Mouse (Mus musculus): ENCODE measurements around the gene Ramp2. TPM values are rescaled to one million over a fixed set of nuclear protein-coding genes. Genes with fewer than 3 reads are reported as not detected.

Gene Ramp2
- polyA plus RNA-seq, 1 experiment from 2014 or later: 276 TPM

GRCm38 (mm10) chr11:101220853-101221252 is 25.0 kb upstream of the Ramp2 start:
- Histone ChIP-seq H3K27me3 (ENCODE audit: insufficient read depth, low read length) (no peaks in the 10 kb centered on the region), H3K4me1 (ENCODE audit: insufficient read depth) (peaks cover 2% of the 10 kb centered on the region; the same call in 1 of the 2 replicates), H3K4me3 (ENCODE audit: low read depth, low read length) (no peak overlapping the region), H3K9ac (no peak overlapping the region), H3K4me2 (no peak overlapping the region), H3K9me3 (ENCODE audit: low read depth, low read length) (no peaks in the 10 kb centered on the region), H3K27ac (ENCODE audit: low read depth) (no peak overlapping the region), H3K36me3 (ENCODE audit: insufficient read depth) (peaks cover 18% of the 10 kb centered on the region)
- TF ChIP-seq CTCF (IDR thresholded peaks at IDR 0.05; ENCODE audit: low read depth): no peak
- DNase-seq (no peak), ATAC-seq (ENCODE audit: insufficient read depth) (no peak)
- 28% methylated on average over 2 of the region's 2 CpGs for WGBS

DNA sequence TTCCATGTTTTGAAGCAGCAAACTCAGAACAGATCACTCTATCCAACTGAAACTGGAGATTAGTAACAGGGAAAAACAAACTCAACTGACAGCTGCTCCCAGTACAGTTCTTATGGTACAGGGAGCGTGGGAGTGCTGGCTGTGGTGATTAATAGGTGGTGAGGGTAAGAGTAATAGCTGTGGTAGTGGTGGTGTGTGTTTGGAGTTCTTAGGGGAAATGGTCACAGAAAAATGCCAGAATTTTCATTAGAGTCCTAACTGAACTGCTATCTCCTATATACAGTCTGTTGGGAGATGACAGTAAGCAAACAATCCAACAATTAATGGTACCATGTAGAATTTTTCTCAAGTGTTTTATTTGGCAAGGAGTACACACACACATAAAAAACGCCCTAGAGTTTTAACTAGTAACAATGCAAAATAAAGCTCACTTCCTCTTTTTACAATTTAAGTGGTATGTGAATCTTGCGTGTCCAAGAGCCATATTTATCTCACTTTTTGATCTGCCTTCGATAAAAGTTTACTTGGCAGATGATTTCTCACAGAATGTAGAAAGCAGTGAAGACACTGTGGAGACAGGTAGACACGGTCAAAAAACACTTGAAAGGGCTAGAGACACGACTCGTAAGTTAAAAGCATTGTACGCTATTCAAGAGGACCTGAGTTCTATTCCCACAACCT is 24.4 kb upstream of the Ramp2 start:
- Histone ChIP-seq H3K27ac (ENCODE audit: low read depth) (no peak overlapping the region), H3K36me3 (ENCODE audit: insufficient read depth) (peaks cover 14% of the 10 kb centered on the region; the same call in 1 of the 2 replicates), H3K4me2 (no peak overlapping the region), H3K4me3 (ENCODE audit: low read depth, low read length) (no peak overlapping the region), H3K9me3 (ENCODE audit: low read depth, low read length) (no peaks in the 10 kb centered on the region), H3K27me3 (ENCODE audit: insufficient read depth, low read length) (no peaks in the 10 kb centered on the region), H3K9ac (no peak overlapping the region), H3K4me1 (ENCODE audit: insufficient read depth) (peaks cover 2% of the 10 kb centered on the region; the same call in 1 of the 2 replicates)
- no peak for TF ChIP-seq CTCF (IDR thresholded peaks at IDR 0.05; ENCODE audit: low read depth)
- 79% methylated on average over 8 of the region's 8 CpGs for WGBS
- ATAC-seq (ENCODE audit: insufficient read depth): no peak
- no peak for DNase-seq

DNA sequence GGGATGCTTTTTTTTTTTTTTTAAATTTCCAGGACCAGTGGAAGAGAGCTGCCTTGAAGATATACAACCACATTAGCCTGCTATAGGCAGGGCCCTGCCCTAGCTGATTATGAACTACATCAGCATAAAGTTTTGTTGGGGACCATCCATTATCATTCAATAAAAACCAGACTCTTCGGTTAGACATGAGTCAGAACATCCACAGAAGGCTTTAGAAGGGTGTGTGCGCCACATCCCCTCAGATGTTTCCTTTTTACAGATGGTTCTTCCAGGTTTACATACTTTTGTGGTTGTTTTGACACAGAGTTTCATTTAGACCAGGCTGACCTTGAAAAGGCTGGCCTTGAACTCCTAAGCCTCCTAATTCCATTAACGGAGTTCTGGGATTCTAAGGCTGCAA is 21.5 kb upstream of the Ramp2 start:
- no peaks in the 10 kb centered on the region for H3K9me3 ChIP-seq (ENCODE audit: low read depth, low read length)
- no peaks in the 10 kb centered on the region for H3K27me3 ChIP-seq (ENCODE audit: insufficient read depth, low read length)
- no peaks in the 10 kb centered on the region for H3K36me3 ChIP-seq (ENCODE audit: insufficient read depth)
- no peak for ATAC-seq (ENCODE audit: insufficient read depth)
- WGBS: 77% methylated on average over 3 of the region's 3 CpGs
- no peak overlapping the region for H3K27ac ChIP-seq (ENCODE audit: low read depth)
- no peak overlapping the region for H3K4me3 ChIP-seq (ENCODE audit: low read depth, low read length)
- no peak for DNase-seq
- TF ChIP-seq CTCF (IDR thresholded peaks at IDR 0.05; ENCODE audit: low read depth): no peak
- no peak overlapping the region for H3K4me2 ChIP-seq
- peaks cover 2% of the 10 kb centered on the region for H3K4me1 ChIP-seq (ENCODE audit: insufficient read depth)
- no peak overlapping the region for H3K9ac ChIP-seq

- DNase-seq (no peak), ATAC-seq (ENCODE audit: insufficient read depth) (no peak)
- Histone ChIP-seq H3K4me2 (peak overlapping the region; percentile 70), H3K4me3 (ENCODE audit: low read depth, low read length) (peak overlapping the region; percentile 81), H3K36me3 (ENCODE audit: insufficient read depth) (no peaks in the 10 kb centered on the region), H3K27me3 (ENCODE audit: insufficient read depth, low read length) (no peaks in the 10 kb centered on the region), H3K27ac (ENCODE audit: low read depth) (peak overlapping the region; percentile 82), H3K9ac (peak overlapping the region; percentile 77), H3K9me3 (ENCODE audit: low read depth, low read length) (no peaks in the 10 kb centered on the region), H3K4me1 (ENCODE audit: insufficient read depth) (peaks cover 10% of the 10 kb centered on the region)
- no peak for TF ChIP-seq CTCF (IDR thresholded peaks at IDR 0.05; ENCODE audit: low read depth)
- 16% methylated on average over 25 of the region's 25 CpGs for WGBS
Measured at GRCm38 (mm10) chr11:101225331-101226064, 20.3 kb upstream of the Ramp2 start.

GRCm38 (mm10) chr11:101226065-101226701 is 19.6 kb upstream of the Ramp2 start, which contains the start of gene Ezh1:
Gene Ezh1 (minus strand): TSS chr11:101226463.
- H3K9ac ChIP-seq: peak within 1 kb of the TSS; percentile 77
- peak; percentile 48 for TF ChIP-seq CTCF (IDR thresholded peaks at IDR 0.05; ENCODE audit: low read depth)
- no peaks in the 10 kb centered on the region for H3K9me3 ChIP-seq (ENCODE audit: low read depth, low read length)
- WGBS: under 1% methylated on average over 56 of the region's 56 CpGs
- peak within 1 kb of the TSS; percentile 82 for H3K27ac ChIP-seq (ENCODE audit: low read depth)
- peak; percentile 92 for ATAC-seq (ENCODE audit: insufficient read depth)
- peak; percentile 93 for DNase-seq
- peaks cover 16% of the 10 kb centered on the region for H3K4me1 ChIP-seq (ENCODE audit: insufficient read depth)
- H3K27me3 ChIP-seq (ENCODE audit: insufficient read depth, low read length): no peaks in the 10 kb centered on the region
- no peaks in the 10 kb centered on the region for H3K36me3 ChIP-seq (ENCODE audit: insufficient read depth)
- H3K4me2 ChIP-seq: peak within 1 kb of the TSS; percentile 70
- peak within 1 kb of the TSS; percentile 81 for H3K4me3 ChIP-seq (ENCODE audit: low read depth, low read length)

DNA sequence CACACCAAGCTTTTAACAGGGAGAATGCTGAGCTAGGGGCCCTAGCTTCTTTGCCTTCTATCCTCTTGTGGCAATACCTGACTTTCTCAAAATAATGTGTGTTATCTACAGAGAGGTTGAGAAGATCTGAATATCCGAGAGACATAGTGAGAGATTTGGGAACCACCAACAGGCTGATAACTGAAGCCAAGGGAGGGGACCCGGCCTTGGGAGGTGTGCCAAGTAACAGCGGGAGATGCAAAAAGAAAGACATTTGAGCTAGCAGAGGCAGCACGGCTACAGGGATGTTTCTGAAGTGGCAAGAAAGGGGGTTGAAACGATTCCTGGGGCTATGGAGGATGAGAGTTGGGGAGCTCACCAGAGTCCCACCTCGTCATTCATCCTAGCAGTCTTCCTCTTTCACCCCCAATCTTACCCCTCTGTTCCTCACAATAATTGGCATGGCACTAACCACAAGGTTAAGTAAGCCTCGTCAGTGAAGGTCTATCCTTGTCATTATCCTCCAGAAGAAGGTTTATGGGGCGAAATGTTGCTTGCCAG is 16.4 kb upstream of the Ramp2 start:
- Histone ChIP-seq H3K4me3 (ENCODE audit: low read depth, low read length) (no peak overlapping the region), H3K36me3 (ENCODE audit: insufficient read depth) (no peaks in the 10 kb centered on the region), H3K27ac (ENCODE audit: low read depth) (peak overlapping the region; percentile 95), H3K4me2 (peak overlapping the region; percentile 62), H3K27me3 (ENCODE audit: insufficient read depth, low read length) (no peaks in the 10 kb centered on the region), H3K9me3 (ENCODE audit: low read depth, low read length) (no peaks in the 10 kb centered on the region), H3K9ac (no peak overlapping the region), H3K4me1 (ENCODE audit: insufficient read depth) (peaks cover 21% of the 10 kb centered on the region)
- WGBS: 31% methylated on average over 8 of the region's 8 CpGs
- TF ChIP-seq CTCF (IDR thresholded peaks at IDR 0.05; ENCODE audit: low read depth): no peak
- peak; percentile 47 for DNase-seq
- ATAC-seq (ENCODE audit: insufficient read depth): no peak

Measured in lung, embryonic 14.5 days (tissue).